Mouse (Mus musculus) cerebellum, adult 2 months (tissue): Measurements from ENCODE around the gene Tkt.

Source experiments
- CTCF ChIP-seq: fragments of 200-500 bp; IDR thresholded peaks from 2 replicates; pipeline ENCODE4 v1.5.1; 2011; ENCODE audit warnings: low read depth, mild to moderate bottlenecking, control low read depth, low read length, moderate library complexity, borderline replicate concordance; ENCODE audit not compliant: insufficient read depth
- POLR2A ChIP-seq: fragments of 200-500 bp; IDR thresholded peaks from 2 replicates; pipeline ENCODE4 v1.6.1; 2011; ENCODE audit warnings: low read length, control low read depth, borderline replicate concordance; ENCODE audit not compliant: insufficient read depth

DNA sequence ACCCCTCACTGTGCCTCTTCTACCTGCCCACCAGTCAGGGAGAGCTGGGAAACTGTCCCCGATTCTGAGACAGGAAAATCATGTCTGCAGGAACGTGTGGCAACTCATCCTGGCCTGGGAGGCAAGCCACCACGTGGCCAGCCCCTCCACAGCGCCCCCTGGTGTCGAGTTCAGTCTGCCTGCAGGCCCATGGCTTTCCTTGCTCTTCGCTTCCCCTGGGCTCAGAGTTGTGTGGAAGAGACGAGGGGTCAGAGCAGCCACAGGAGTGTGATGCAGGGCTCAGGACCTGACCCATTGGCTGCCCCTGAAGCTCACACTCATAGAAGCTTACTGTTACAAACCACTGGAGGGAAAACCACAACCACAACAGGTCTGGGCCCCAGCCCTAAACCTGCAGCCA lies 64.4 kb downstream of the Tkt start:
- peak; percentile 72 for TF ChIP-seq CTCF
- no peak for TF ChIP-seq POLR2A
